Mouse (Mus musculus): ENCODE measurements around the gene Fam171a2.
A peak's percentile ranks its signal among the peaks of the same experiment; 100 is the strongest.

Gene Fam171a2

DNA sequence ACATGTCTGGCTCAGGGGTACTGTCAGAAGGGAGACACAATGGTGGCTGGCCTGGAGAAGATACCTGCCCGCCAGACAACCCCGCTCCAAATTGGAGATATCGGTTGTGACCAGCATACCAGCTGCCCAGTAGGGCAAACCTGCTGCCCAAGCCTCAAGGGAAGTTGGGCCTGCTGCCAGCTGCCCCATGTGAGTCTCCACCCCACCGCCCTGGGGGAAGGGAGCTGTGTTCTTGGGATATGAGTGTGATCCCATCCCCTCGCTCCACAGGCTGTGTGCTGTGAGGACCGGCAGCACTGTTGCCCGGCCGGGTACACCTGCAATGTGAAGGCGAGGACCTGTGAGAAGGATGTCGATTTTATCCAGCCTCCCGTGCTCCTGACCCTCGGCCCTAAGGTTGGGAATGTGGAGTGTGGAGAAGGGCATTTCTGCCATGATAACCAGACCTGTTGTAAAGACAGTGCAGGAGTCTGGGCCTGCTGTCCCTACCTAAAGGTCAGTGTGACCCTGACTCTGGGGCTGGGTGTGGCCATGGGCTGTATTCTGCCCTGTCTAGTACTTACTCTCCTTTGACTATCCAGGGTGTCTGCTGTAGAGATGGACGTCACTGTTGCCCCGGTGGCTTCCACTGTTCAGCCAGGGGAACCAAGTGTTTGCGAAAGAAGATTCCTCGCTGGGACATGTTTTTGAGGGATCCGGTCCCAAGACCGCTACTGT lies 11.6 kb downstream of the Fam171a2 start:
- DNase-seq (ENCODE audit: low spot score in 2 of 2) = no peak

DNA sequence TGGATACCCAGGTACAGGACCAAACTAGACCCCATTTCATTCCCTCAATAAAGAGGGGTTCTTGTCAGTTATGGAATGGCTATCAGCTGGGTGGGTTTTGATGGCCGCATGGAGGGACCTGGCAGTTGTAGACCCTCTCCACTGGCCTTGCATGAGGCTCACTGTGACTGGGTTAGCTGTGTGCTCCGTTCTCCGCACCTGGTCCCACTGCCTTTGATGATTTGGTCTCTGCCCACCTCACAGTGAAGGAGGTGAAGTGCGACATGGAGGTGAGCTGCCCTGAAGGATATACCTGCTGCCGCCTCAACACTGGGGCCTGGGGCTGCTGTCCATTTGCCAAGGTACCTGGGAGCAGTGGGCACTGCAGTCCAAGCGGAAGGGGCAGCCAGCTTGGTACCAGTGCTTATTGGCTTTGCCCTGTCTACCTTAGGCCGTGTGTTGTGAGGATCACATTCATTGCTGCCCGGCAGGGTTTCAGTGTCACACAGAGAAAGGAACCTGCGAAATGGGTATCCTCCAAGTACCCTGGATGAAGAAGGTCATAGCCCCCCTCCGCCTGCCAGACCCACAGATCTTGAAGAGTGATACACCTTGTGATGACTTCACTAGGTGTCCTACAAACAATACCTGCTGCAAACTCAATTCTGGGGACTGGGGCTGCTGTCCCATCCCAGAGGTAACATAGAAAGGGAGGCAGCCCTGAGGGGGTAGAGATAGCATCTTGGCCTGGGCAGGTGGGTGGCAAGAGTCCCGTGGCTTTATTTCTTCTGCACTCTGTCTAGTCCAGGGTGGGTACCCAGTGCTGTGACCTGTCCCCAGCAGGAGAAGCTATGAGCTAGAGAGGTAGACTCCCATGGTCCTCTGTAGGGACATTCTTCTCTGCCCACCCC lies 12.4 kb downstream of the Fam171a2 start:
- no peak for DNase-seq (ENCODE audit: low spot score in 2 of 2)

DNA sequence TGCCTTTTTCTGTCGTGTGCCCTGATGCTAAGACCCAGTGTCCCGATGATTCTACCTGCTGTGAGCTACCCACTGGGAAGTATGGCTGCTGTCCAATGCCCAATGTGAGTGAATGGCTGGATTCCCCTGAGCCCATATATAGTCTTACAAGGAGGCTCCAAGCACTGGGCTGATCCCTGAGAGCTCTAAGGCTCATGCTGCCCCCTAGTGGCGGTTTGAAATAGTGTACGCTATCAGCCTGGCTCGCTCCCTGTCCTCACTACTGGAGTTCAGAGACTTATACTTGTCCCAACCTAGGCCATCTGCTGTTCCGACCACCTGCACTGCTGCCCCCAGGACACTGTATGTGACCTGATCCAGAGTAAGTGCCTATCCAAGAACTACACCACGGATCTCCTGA lies 13.1 kb downstream of the Fam171a2 start:
- peak; percentile 84 to 86 for DNase-seq (ENCODE audit: low spot score in 2 of 2)

DNA sequence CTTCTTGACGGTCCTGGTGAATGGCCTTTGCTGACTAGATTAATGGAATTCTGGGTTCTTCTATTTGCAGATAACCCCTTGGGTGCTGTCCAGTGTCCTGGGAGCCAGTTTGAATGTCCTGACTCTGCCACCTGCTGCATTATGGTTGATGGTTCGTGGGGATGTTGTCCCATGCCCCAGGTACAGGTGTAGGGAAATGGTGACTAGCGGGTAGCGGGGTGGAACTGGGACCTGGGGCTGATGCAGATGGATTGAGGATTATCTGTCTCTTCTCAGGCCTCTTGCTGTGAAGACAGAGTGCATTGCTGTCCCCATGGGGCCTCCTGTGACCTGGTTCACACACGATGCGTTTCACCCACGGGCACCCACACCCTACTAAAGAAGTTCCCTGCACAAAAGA lies 13.6 kb downstream of the Fam171a2 start:
- no peak for DNase-seq (ENCODE audit: low spot score in 2 of 2)

DNA sequence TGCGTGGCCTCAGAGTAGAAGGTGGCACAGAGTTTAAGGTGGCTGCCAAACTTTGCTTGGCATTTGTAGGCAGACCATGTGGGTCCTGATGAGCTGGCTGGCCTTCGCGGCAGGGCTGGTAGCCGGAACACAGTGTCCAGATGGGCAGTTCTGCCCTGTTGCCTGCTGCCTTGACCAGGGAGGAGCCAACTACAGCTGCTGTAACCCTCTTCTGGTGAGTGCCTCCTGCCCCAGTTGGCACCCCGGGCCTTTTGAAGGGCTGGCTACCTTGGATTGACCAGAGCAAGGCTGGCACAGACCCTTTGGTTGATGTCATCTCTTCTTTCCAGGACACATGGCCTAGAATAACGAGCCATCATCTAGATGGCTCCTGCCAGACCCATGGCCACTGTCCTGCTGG lies 14.6 kb downstream of the Fam171a2 start:
- no peak for DNase-seq (ENCODE audit: low spot score in 2 of 2)

DNA sequence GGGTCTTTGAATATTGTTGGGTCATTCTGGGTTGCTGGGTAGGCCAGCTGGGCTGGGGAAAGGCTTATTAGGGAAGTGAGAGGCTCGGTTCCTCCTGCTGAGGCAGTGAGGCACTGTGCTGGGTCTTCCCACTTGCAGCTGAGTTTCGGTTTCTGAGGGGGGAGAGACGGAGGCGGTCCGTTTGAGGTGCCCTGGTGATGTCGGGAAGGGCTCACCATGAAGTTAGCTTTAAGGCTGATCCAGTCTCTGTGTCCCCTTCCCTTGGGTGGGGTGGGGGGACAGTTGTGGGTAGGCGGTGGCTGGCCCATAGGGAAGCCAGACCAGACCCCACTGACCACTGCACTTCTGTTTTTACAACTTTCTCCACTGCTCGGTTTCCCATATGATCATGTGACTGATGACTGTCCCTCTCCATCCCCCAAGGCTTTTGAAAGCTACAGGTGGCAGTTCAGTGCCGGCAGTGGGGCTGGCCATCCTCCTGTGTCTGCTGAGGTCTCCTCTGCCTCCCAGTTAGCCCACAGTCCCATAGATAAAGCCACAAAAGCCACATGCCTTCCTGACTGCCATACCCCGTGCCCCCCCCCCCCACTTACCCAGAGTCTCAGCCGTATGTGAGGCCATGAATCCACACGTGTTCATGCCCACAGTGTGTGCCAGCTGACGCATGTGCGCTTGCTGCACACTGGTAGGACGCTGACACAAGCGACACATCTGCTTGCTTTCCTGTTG lies 15.2 kb downstream of the Fam171a2 start:
- DNase-seq (ENCODE audit: low spot score in 2 of 2) = no peak

DNA sequence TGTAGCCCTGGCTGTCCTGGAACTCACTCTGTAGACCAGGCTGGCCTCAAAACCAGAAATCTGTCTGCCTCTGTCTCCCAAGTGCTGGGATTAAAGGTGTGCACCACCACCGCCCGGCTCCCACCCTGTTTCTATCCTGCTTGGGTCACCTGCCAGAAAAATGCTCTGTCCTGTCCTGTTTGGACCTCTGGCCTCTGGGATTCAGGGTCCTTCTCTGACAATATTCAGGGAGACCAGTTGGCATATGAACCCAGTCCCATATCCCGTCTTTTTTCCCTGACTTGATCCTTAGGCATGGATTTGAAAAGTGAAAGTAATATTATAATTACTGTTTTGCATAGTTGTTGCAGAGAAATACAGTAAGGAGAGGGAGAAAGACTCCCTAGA lies 15.8 kb downstream of the Fam171a2 start:
- no peak for DNase-seq (ENCODE audit: low spot score in 2 of 2)

DNA sequence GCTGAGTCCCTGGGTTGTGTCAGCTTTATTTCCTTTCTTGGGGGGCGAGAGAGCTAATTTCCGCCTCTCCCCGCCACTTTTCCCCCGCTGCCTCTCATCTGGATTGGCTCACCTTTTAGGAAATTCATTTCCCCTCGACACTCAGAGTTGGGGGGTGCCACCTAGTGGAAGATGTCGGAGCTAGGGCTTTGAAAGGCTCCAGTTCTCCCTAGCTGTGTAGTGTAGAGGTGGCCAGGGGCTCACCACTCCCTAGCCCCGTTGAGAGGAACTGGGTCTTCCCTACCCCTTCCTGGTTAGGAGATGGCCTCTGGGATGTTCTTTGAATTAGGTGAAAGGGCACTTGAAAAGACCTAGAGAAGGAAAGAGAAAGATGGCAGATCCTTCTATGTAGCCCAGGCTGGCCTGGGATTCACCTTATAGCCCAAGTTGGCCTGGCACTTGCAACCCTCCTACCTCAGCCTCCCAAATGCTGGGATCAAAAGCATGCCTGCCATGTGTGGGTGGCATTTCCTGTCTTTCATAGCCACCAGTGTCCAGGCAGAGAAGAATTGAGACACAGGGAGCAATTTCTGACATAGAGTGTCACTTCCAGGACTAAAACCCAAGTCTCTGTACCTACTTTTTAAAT lies 16.4 kb downstream of the Fam171a2 start:
- peak in 1 of 2 experiments; percentile 75 for DNase-seq (ENCODE audit: low spot score in 2 of 2)

DNA sequence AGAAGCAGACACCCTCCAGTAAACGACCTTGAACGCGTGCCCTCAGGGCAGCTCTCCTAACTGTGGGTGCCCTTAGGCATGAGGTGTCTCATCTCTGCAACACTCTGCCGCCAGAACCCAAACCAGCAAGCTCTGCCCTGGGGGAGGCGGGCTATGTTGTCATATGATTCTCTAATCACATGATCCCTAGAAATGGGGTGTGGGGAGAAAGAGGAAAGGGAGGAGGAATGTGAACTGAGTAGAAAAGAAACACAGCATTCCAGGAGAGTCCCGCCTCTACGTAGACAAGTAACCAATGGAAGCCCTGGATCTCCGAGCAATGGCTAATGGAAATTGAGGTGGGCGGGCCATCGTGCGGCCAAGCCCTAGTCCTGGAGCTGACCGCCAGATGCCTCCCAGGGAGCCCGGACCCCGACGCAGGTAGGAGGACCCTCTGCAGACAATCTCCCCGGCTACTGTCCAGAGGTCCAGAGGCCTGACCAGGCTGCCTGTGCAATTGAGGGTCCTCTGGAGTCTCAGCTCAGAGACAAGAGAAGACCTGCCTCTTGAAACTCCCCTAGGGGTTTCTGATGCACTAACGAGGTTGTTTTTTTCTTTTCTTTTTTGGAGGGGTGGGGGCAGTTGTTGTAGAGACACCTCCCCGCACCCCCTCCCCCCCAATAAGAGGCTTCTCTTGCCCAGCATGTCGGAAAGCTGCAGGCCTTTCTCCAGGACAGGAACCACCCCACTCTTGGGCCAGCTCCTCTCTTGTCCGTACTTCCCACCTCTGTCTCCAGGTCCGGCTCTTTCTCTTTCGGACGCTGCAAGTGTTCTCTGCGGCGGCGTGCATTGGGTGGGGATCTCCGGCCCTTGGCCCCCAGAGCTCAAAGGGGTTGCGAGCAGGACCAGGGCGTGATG lies 17.1 kb downstream of the Fam171a2 start, which contains the start of gene Grn:
Gene Grn (plus strand): TSS at position 195 of the 897 bp plus-strand sequence.
- DNase-seq (ENCODE audit: low spot score in 2 of 2) = peak; percentile 70 to 74

DNA sequence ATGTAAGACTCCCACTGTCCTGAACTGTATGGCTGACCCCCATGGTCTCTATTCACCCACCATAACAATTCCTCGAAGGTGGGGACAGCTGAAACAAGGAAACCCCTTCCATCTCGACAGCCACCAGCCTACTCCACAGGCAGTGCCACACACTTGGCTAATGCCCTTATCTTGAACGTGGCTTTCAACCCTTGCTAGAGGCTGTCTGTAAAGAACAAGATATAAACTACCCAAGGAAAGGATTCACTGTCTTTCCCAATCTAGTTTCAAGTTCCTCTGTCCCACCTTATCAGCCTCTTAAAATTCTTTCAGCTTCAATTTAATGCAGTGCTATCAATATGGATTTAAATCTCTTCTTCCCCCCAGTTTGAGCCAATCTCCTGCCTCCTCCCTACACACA lies 17.9 kb downstream of the Fam171a2 start:
- no peak for DNase-seq (ENCODE audit: low spot score in 2 of 2)

DNA sequence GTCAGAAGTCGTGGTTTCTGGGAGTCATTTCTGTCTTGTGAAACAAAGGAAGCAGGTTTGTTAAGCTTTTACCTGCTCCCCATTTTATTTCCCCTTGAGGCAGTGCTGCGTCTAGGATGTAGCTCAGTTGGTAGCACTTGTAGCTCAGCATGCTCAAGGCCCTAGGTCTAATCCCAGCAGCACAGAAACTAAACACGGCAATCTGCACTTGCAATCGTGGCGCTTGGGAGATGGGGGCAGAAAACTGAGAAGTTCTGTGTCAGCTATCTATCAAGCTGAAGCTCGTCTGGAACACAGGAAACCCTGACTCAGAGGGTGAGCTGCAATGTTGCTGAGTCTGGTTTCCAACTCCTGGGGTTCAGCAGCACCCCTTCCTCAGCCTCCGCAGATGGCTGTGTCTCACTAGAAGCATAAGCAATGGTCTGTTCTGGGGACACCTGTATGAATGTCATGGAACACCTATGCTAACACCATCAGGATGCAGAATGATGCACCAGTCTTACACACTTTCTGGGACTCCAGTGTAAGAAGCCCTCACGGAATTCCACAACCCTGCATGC lies 18.4 kb downstream of the Fam171a2 start:
- no peak for DNase-seq (ENCODE audit: low spot score in 2 of 2)

DNA sequence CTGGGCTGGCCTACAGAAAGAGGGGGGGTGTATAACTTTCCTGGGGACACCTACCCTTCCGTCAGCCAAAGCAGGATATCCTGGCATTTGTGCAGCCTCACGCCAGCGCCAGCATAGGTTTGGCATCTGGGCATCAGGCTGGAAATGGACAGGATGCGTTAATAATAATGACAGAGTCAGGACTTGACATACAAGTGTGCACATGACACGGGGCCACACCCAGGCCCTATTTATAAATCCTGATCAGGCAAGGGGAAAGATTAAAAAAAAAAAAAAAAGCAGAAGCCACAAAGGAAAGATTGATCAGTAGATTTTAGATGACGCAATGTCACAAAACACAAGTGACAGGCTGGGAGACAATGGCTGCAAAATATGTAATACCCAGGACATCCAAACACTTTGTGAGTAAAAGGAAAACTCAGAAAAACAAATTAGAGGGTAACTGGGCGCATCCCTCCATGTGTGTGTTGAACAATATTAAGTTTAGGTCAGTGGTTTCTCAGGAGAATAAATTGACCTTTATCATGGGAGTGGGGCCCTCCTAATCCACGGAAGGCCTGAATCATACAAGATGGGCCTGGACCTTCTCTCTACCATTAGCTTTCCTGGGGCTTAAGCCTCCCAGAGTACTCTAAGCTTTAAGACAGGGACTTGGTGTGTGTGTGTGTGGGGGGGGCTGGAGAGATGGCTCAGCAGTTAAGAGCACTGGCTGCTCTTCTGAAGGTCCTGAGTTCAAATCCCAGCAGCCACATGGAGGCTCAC lies 21.7 kb downstream of the Fam171a2 start:
- DNase-seq (ENCODE audit: low spot score in 2 of 2) = no peak

DNA sequence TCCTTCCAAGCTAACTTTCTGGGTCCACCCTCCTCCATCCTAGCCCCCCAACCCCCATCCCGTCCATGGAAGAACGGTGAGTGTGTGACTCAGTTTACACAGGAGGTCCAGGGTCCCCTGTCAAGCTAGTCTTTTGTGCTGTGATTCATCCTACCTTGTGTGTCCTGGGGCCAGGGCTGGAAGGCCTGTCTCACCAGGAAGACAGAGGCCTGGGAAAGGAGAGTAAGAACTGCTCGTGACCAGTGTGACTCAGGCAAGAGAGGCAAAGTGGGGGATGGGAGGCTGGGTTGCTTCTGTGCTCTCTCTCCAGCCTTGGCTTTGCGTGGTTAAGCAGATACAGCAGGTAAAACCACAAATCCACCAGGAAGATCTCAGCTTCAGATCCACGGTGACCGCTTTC lies 22.8 kb downstream of the Fam171a2 start:
- no peak for DNase-seq (ENCODE audit: low spot score in 2 of 2)

DNA sequence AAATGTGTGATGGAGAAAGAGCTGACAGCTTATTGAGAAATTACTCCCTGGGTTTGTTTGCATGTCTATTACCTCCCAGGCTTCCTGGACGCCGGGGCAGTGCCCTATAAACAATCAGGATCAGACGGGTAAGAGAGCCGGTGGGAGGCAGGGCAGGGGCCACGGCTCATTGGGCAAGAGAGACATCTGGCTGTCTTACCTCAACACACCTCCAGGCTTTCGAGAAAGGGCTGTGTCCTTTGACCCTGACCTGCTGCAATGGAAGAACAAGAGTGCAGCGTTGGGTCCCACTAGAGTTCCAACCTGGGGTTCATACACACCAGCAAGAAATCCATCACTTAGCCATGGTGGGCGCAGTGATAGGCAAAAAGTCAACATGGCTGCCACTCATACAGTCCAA lies 25.9 kb downstream of the Fam171a2 start:
- DNase-seq (ENCODE audit: low spot score in 2 of 2) = no peak

DNA sequence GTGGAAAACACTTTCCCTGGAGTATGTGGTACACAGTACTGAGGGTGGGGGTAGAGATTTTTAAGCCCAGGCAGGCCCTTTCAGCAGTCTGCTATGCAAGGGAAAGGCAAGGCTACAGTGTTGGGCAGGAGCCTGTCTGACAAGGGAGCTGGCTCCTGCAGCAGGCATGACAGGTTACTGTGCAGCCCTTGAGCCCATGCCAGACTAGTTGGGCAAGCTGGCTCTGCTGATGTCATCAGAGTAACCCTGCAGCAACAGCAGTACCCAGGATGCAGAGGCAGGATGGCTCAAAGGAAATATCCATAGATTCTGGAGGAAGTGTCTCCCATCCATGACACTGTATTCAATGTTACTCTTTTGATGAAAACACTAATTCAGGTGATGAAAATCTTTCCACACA lies 28.6 kb downstream of the Fam171a2 start:
- DNase-seq (ENCODE audit: low spot score in 2 of 2) = no peak

DNA sequence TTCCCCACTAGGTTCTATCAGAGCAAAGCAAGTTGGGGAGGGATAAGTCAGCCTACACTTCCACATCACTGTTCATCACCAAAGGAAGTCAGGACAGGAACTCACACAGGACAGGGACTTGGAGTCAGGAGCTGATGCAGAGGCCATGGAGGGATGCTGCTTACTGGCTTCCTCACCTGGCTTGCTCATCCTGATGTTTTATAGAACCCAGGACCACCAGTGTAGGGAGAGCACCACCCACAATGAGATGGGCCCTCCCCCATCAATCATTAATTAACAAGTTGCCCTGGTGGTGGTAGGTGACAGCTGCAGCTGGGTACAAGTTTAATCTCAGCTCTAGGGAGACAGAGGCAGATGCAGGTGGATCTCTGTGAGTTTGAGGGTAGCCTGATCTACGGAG lies 30.3 kb downstream of the Fam171a2 start:
- DNase-seq (ENCODE audit: low spot score in 2 of 2) = no peak

DNA sequence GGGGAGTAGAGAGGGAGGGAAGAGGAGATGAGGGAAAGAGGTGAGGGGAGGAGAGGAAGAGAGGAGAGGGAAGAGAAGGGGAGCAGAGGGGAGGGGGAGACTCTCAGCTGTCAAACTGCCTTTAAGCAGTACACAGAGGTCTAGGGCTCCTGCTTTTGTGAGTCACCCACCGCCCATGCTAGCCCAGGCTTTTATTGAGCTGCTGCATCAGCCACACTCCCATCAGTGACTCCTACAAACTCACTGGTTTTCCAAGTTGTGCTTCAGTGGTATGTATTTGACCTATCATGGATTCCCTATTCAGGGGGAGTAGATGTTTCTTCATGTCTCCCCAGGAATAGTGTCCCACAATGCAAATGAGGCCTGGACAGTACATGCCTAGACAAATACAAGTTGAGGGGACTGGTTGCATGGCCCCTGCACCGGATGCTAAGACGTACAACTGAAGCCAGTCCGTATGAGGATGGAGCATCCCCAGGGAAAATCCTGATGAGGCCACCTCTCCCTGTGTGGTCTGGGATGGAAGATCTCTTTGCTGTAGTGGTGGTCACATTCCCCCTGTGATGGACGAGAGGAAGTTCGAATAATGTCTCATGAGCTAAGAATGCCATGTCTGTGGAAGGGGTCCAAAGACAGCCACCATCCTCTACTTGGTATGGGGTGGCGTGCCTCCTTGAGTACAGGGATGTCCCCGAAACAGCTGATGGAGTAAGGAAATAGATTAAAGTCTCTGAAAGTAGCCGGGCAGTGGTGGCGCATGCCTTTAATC lies 32.3 kb downstream of the Fam171a2 start:
- no peak for DNase-seq (ENCODE audit: low spot score in 2 of 2)

DNA sequence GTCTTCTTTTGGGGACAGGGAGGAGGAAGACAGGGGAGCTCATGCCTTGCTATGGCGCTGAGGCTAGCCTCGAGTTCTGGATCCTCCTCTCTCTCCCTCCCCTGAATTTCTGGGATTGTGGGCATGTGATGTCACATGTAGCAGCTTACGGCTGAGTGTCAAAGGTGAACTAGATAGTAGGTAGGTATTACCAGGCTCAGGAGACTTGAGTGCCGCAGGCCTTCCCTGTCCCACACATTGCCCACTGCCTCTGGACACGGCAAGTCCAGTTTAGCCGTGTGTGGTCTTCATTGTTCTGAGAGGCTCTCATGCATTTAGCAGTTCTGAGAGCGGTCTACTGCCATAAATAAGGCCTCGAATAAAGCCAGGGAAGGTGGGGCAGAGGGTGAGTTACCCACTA lies 34.4 kb downstream of the Fam171a2 start:
- no peak for DNase-seq (ENCODE audit: low spot score in 2 of 2)

DNA sequence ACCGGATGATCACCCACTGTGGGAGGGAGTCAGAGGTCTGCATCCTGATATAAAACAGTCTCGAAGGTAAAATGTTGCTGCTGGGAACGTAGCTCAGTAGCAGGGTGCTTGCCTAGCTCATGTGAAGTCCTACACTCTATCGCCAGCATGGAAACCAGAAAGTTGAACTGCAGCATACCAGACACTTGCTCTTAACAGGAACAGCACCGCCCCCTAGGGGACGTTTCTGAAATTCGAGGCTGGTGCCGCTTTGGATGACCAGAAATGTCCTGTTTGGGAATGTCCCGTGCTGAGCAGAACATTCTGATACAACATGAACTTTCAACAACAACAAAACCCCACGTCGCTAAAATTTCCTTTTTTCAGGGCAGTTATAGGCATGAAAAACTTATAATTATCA lies 35.8 kb downstream of the Fam171a2 start:
- peak; percentile 84 to 91 for DNase-seq (ENCODE audit: low spot score in 2 of 2)

Measured in frontal cortex, postnatal 25 days (tissue).